Mouse (Mus musculus) c-Kit-negative CD71-positive TER-119-positive erythroid progenitor cells, embryonic 14.5 days (primary cell): ENCODE data around the gene Usp3.
A peak's percentile ranks its signal among the peaks of the same experiment; 100 is the strongest.

Experiments used
- DNase-seq: peaks from one replicate; pipeline ENCODE4 v3.0.0-alpha.2; 2013; ENCODE audit warnings: low read depth, low spot score

Gene Usp3

DNA sequence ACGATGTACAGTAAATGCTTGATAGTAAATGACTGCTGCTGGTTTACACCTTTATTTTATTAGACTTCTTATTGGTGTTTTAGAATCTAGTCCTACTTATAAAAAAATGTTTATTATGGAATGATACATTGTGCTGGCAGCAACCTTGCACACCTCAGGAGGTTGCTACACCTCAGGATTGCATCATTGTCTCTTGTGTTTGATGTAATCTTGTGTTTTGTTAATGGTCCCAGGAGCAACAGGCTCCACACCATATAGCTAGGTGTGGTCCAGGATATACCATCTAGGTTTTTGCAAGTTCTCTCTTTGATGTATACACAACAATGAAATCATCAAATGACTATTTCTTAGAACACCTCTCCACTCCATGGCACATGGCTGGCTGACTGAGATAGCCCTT, 11.0 kb upstream of the Usp3 start:
- DNase-seq, result no peak

DNA sequence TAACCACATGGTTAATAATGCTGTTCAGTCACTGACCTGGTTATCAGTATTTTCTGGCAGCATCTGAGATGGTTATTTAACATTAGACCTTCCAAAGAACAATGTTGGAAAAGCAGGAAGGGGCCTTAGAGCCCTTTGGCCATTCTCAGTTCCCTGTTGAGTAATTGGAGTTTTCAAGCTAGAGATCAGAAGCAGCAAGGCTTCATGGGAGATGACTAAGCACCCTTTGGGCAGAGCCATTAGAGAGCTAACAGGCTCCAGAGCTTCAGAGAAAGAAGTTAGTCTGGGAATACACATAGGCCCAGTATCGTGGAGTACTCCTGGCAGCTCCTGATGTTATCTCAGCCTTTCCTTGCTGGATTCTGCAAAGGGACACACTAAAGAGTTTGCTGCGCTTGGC, 8.1 kb upstream of the Usp3 start:
- DNase-seq, result no peak

DNA sequence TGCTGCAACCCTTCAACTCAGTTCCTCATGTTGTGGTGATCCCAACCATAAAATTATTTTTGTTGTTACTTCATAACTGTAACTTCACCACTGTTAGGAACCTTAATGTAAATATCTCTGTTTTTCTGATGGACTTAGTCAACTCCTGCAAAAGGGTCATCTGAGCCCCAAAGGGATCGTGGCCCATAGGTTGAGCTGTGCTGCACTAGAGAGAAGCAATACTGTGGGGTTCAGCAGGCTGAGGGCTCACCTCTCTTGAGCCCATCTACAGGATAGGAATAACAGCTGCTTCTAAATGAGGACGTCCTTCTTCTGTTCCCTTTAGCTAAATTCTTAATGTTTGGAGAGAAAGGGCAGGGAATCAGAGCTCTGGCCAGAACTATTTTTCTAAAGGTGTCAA, 7.6 kb upstream of the Usp3 start:
- no peak for DNase-seq

DNA sequence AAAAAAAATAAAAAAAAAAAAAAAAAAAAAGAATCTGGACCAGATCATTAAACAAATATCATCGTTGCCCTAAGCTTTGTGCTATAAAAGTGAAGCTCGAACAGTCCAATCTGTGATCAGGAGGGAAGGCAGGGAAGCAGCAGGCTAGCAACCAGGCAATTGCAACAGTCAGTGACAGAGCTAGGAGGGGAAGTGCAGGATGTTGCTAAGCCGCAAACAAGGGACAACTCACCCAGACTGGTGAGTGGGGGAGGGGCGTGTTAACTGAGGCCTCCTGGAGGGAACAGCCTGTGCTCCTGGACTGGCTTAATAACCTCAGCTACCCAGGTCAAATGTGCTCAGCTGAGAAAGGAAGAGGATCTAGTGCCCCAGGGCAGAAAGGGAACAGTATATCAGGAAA, 6.6 kb upstream of the Usp3 start:
- no peak for DNase-seq

DNA sequence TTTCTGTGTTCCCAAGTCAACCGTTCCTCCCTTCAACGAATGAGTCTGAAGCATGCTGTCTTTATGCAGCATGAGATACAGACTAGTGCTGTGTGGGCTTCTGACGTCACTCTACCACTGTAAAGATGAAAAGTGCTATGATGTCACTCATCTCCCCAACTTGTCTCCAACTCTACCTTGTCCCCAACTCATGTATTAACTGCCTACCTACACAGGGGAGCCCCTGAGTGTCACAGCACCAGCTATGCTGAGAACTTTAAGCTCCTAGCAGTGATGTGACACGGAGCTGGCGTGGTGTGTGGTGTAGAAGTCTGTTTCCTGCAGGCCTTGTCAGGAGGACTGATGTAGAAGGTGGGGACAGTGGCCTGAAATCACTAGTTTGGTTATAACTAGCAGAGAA, 5.7 kb upstream of the Usp3 start:
- no peak for DNase-seq

DNA sequence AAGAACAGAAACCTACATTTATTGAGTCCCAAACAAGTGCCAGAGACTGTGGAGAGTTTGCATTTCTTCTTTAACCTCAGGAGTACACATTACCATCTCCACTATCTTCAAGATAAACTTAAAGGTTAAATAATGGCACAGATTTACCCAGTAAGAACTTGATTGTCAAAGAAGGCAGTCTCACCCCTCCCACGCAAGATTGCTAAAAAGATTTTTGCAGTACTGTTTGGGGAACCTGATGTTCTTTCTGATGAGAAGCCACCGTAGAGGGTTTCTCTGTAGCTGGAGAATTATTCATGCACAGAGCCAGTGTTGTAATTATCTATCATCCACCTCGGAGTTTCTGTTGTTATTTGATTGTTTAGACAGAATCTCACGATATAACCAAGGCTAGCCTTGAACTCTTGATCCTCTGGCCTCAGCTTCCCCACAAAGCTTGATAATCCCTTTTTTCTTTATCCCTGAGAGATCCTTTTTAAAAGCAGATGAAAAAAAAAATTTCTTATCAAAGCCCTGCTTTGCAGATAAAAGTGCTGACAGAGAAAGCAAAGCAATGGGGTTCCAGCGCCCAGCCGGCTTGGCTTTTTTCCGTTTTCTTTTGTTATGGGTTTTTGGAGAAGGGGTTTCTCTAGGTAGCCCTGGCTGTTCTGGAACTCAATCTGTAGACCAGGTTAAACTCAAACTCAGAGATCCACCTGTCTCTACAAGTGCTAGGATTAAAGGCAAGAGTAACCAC, 4.7 kb upstream of the Usp3 start:
- no peak for DNase-seq

DNA sequence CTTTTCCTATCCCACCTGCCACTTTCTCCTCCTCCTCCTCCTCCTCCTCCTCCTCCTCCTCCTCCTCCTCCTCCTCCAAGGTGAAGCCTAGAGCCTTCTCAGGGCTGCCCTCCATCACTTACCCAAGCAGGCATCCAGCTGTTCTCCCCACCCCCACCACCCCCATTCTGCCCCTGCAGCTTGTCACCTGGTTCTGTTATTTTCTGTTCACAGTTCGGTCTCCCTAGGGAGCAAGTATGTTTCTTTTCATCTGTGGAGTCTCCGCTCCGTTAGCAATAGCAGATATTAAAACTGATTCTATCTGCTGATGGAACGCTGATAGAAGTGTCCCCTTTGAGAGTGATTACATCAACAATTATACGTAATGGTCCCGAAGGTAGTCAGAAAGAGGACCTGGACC, 4.1 kb upstream of the Usp3 start:
- no peak for DNase-seq

DNA sequence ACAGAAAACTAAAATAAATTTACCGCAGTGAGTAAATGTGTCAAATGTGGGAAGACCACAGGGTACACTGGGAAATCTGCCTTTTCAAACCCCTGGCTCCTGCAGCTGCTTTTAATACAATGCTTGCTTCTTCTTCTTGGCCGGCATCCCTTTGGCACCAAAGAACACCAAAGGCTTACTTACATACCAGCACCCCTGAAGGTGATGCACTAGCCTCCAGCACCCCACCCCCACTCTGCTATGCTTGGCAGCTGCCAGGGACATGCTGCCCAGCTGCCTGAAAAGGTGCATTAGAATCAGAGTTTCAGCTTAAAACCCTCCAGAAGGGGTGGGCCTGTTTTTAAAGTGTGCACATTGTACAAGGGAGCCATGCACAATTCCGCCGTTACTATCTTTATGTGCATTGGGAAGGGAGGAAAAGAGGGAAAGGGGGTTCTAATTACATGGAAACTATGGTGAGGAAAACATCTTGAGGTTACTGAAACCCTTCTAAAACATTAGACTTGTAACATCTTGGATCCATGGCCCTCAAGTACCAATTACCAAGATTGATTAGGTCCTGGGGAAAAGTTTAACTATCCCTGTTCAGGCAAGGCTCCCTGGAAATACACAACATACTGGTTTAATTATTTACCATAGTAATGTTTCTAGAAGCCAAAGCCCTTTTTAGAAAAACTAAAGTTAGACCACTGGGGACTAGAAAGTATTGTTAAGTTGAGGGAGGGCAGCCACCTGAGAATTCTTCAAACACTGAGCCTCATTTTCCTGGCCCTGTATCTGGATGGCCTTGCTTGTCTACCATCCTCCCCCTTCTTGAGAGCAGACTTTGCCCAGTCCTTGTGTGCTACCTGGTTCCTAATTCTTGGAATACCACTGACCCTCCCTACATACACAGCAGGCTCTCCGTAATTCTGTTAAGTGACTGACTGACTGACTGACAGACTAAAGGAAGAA, 3.1 kb upstream of the Usp3 start:
- DNase-seq, result no peak

DNA sequence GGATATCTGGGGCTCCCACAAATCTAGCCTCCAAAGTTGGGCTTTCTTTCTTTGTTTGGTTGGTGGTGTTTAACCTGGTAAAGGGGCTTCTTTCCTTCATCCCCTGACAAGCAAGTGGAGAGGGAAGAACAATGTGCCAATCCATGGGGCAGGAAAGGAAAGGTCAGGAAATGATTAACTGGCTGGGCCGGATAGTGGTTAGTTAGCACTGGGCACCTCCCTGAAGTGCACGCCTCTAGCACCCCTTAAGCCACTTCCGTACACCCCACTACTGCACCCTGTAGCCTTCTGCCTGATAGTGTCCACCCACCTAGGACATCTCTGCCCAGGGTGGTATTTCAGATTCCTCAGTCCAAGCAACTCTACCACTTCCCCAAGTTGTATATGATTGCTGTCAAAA, 1.1 kb upstream of the Usp3 start:
- no peak for DNase-seq

DNA sequence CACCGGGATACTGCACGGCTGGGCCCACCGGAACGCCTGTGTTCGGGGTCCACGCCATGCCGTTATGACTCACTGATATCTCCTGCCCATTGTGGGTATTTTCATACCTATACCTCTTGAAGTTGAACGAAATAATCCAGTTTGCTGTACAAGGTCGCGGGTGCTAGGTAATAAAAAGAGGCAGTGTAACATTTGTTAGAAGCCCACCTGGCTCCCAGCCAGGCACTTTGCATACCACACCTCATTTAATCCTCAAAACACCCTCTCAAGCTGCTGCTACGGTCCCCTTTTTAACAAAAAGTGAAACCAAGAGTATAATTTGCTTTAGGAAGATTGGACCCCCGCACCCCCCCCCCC, 649 bp upstream of the Usp3 start:
- no peak for DNase-seq

DNA sequence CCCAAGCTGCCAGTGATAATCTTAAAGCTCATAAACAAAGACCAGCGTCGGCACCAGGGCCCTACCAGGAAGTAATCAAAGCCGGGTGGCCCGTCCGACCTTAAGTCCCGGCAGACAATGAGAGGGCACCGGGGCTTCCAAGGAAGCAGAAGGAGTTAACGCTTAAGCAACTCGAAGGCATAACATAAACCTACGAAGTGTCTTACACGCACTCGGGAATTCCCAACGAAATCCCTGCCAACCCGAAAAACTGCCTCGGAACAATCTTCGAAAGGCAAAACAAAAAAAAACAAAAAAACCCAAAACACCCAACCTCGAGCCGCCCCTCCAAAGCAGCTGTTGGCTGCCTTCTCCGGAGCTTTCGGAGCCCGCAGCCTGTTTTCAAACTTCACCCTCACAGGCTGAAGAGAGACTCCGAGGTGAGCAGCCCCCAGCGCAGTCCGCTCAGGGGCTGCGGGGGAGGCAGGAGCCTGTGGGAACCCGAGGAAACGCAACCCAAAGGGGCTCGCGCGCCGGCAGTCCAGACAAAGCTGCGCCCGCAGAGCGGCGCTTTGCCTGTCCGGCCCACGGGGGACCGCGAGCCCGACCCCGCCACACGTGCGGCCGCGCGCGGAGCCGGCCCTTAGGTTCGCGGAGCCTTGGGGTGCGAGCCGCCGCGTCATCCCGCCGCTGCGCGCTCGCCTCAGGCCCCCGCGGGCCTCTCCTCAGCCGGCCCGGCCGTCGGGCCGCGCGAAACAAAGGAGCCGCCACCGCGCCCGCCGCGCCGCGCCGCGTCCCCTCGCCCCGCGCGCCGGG, 894 bp downstream of the Usp3 start:
- DNase-seq, result peak; percentile 44

DNA sequence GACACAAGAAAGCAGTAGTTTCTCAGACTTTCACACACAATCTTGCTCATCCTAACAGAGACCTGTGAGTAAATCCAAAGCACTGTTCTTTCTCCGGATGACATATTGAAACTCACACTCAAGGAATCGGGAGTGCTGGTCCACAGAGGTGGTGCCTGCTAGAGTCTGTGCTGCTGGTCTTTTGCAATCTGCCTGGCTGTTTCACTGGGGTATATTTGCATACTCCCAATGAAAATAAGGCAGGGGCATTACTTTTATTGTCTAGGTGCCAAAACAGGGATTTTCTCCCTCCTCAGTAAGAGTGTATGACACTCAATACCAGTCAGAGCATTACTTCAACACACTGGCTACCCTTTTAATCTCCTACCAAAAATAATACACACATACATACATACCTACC, 2.9 kb downstream of the Usp3 start:
- no peak for DNase-seq

DNA sequence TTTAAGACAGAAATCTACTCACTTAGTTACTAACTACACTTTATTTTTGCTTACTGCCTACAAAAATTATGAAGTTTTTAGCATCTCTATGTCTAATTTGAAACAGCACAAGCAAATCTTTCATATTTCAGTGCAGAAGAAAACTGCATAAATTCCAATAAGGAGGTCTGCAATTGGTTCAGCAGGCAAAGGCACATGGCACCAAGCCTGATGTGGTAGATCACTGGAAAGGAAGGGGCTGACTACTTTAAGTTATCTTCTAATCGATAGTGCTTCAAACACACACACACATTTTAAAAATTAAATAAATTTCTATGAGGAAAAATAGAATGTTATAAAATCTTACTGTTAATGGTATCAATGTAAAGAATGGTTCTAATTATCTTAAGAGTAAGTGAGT, 5.9 kb downstream of the Usp3 start:
- no peak for DNase-seq

DNA sequence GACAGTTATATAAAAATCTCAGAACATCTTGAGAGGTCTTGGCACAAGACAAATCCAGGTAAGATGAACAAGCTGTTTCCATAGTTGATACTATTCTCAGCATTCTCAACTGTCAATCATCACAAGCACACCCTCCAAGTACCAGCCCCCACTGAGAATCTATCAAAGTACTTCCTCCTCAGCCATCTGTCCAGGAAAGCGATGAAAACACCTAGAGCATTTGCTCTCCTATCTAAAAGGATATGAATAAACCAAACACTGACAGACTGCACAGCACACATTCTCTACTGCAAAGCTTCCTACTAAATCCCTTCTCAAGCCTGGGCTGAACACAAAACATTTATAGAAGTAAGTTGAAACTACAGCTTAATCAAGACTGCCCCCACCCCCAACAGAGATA, 6.4 kb downstream of the Usp3 start:
- DNase-seq, result no peak

DNA sequence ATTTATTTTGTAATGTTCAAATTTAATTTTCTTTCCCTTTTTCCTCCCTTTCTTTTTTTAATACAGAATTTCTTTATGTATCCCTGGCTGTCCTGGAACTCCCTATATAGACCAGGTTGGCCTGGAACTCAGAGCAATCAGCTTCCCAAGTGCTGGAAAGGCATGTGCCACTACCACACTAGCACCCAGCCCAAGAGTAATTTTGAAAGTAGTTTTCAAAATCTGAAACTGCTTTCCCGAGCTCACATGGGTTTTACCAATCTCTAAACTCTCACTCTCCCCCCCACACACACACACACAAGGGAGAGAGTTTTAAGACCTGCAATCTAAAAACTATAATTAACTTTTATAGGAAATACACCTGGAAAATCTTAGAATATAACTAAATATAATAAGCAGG, 7.8 kb downstream of the Usp3 start:
- no peak for DNase-seq

DNA sequence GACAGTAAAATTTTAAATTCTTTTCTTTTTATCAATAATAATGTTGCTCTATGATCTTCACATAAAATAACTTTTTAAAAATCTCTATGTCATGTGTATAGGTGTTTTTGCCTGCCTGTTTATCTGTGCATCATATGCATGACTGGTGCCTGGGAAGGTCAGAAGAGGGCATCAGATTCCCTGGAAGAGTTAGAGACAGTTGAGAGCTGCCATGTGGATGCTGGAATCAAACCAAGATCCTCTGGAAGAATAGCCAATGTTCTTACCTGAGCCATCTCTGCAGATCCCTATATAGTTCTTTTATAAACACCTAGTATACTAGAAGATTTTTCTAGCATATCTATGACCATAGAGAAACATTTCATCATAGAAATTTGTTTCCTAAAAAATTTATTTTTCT, 8.8 kb downstream of the Usp3 start:
- no peak for DNase-seq

DNA sequence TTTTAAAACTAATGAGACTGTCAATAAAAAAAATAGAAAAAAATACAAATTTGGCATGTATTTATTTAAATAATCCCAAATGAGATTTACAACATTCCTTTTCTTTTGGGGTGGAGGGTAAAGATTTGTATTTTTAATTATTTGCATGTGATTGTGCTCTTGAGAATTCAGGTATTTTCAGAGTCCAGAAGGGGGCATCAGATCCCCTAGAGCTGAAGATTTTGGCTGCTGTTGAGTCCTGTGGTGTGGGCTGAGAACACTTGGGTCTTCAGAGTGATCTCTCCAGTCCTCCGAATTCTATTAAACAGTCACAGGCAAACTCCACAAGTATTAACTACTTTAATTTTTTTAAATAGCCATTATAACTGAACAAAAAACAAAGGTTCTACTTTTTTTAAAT, 9.7 kb downstream of the Usp3 start:
- no peak for DNase-seq

DNA sequence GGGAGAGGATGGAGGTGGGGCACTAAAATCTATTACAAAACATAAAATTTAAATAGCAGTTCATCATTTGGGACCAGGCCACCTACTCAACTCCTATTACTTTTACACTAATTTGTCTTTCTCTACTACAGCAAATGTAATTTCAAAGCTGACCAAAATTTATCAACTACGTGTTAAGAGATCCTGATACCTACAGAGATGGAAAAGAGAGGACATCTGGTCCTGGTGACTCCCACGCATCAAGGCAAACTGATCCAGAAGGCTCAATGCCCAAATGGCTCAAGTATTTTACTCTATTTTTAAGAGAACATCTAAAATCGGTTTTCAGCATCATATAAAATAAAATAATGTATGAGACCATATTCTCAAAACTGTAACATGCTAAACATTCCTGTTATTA, 11.2 kb downstream of the Usp3 start:
- DNase-seq, result no peak

DNA sequence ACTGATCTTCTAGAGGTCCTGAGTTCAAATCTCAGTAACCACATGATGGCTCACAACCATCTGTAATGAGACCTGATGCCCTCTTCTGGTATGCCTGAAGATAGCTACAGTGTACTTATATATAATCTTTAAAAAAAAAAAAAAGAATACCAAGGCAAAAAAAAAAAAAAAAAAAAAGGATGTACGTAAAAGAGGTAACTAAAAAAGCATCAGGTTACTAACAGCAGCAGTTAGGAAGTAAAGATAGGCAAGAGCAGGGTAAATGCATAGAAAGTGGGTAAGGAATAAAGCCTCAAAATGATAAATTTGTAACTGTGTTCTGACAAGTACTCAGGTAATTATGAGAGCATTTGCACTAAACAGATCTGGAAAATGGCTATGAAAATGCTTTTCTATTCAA, 12.2 kb downstream of the Usp3 start:
- no peak for DNase-seq

DNA sequence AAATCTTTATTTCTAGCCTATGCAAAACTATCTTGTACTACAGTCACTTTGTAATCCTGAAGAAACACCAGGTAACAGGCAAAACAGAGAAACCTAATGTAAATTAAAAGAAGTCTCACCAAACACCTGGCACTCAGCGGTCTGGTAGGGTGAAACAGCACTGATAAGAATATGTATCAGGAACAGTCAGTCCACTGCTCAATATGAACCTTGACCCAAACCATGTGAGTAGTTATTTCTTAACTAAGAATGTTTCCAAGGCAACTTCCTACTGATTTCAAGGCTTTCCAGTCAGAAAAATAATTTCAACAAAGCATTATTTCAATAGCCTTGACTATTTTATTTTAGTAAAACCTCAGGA, 17.1 kb downstream of the Usp3 start:
- no peak for DNase-seq

DNA sequence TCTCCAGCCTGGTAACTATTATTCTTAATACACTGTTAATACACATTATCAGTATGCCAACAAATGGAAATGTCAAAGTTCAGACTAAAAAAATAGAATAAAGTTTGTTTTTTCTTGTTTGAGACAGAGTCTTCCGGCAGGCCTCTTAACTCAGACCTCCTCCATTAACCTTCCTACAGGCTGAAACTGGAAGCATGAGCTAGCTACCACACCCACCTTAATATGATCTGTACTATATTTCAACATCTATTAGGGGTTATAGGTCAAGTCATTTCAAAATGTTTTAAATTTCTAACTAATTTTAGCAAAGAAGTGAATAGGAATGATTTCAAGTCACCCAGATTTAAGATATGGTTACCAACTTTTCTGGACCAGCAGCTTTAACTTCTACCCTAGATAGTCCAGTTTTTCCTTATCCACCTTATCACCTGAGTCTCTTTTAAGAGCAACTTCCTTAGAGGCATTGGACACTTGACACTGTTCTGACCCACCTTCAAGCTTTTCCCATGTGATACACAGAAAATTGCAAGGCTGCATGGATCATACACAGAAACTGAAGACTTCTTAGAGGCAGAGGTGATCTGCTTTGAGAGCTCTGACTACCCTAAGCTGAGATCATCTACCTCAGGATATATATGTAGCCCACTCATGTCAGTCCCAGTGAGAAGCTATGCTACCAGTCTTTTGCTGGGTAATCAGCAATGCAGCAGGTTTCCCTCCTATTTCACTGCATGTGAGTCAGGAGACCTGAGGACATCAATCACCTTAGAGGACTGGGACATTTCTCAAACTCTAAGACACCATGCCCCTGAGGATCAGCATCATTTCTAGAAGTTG, 17.7 kb downstream of the Usp3 start:
- no peak for DNase-seq
